Mouse (Mus musculus): ENCODE data around the gene 4930550C14Rik.

The 4930550C14Rik gene

GRCm38 (mm10) chr9:53402291-53402711 lies at the start of gene 4930550C14Rik:
Gene 4930550C14Rik (plus strand): TSS chr9:53402325.
- in situ Hi-C loops (cut with MboI; ENCODE audit: low sequenced_read_pairs): no loop called here

DNA sequence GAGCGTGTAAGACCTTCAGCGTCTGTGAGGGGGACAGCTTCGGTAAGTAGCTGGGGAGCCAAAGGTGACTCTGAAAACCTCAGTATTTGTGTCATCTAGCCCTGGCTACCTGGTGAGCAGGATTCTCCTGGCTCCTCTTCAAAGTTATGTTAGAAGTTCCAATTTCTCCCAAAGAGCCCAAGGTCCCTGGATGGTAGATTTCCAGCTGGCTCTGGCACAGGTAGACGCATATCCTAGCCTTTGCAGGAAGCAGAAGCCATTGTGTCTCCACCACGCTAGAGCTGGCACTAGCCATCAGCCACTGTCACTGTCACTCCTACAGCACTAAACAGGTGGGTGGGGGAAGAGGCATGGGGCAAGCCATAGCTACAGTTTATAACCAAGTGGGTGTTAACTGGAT lies 49.0 kb upstream of the 4930550C14Rik start:
- in situ Hi-C loops (cut with MboI; ENCODE audit: low sequenced_read_pairs): no loop called here

GRCm38 (mm10) chr9:53356219-53357155 lies 45.6 kb upstream of the 4930550C14Rik start:
- in situ Hi-C loops (cut with MboI; ENCODE audit: low sequenced_read_pairs): no loop called here

DNA sequence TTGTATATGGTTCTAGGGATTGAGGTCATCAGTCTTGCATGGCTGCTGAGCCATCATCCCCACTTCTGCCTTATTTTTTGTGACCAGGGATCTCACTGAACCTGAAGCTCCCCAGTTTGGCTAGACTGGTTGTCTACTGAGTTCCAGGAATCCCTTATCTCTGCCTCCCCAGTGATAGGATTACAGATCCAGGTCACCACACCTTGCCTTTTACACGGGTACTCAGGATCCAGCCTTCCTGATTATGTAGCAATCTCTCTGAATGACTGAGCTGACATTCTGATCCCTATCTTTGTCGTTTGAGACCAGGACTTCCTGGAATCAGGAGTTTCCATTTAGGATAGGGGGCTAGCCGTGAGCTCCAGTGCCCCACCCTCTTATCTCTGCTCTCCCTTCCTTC lies 30.8 kb upstream of the 4930550C14Rik start:
- in situ Hi-C loops (cut with MboI; ENCODE audit: low sequenced_read_pairs): no loop called here

GRCm38 (mm10) chr9:53375907-53376306 lies 26.2 kb upstream of the 4930550C14Rik start:
- in situ Hi-C loops (cut with MboI; ENCODE audit: low sequenced_read_pairs): no loop called here

DNA sequence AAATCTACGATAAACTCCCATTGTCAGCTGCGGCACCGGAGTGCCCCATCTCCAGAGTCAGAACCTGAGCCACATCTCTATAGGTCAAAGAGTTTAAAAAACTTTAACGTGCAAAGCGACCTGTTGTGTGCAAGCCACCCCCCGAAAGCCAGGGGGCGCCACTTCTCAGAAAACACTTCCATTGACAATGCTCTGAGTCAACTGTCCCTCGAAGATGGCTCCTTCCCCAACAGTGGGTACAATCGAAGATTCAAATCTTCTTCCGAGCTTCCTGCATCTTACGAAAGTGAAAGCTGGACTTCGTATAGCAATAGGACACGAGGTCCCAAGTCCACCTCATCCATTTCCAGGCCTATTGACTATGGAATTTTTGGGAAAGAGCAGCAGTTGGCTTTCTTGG lies 25.3 kb upstream of the 4930550C14Rik start:
- in situ Hi-C loops (cut with MboI; ENCODE audit: low sequenced_read_pairs): no loop called here

GRCm38 (mm10) chr9:53377597-53377996 lies 24.5 kb upstream of the 4930550C14Rik start:
- in situ Hi-C loops (cut with MboI; ENCODE audit: low sequenced_read_pairs): no loop called here

- in situ Hi-C loops (cut with MboI; ENCODE audit: low sequenced_read_pairs): no loop called here
Observed at GRCm38 (mm10) chr9:53378171-53378570, 24.0 kb upstream of the 4930550C14Rik start.

DNA sequence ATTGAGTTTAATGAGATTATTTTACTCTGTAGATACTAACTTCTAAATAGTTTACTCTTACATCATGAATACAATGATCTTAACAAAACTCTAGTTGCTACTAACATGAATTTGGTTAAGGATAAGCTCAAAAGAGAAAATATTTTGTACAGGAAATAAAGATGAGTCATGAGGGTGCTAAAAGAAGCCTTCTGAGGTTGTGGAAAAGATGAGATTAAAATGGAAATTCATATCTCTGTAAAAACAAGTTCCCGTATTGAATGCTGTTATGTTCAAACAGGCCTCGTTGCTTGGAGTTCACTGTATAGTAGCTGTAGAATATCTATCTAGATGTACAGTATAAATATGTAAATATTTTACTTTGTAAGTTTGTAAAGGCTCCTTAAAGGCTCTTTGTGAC lies 21.5 kb upstream of the 4930550C14Rik start:
- in situ Hi-C loops (cut with MboI; ENCODE audit: low sequenced_read_pairs): no loop called here

DNA sequence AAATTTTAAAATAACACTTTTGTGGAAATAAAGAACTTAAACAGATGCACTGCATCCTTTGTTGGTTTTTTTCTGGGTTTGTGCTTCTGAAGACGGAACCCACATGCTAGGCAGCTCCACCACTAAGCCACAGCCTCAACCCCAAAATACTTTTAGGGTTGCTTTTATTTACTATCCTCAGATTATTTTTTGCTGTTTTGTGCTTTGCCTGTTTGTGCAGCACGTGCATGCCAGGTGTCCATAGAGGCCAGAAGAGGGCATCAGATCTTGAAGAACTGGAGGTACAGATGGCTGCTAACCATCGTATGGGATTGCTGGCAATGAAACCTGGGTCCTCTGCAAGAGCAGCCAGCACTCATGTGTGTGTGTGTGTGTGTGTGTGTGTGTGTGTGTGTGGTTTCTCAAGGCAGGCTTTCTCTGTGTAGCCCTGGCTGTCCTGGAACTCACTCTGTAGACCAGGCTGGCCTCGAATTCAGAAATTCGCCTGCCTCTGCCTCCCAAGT lies 21.0 kb upstream of the 4930550C14Rik start:
- in situ Hi-C loops (cut with MboI; ENCODE audit: low sequenced_read_pairs): no loop called here

GRCm38 (mm10) chr9:53383951-53384866 lies 17.9 kb upstream of the 4930550C14Rik start, which contains the start of gene Kdelc2:
Gene Kdelc2 (plus strand): TSS chr9:53384025.
- in situ Hi-C loops (cut with MboI; ENCODE audit: low sequenced_read_pairs): no loop called here

- in situ Hi-C loops (cut with MboI; ENCODE audit: low sequenced_read_pairs): no loop called here
Observed at GRCm38 (mm10) chr9:53384873-53385272, 17.3 kb upstream of the 4930550C14Rik start.

DNA sequence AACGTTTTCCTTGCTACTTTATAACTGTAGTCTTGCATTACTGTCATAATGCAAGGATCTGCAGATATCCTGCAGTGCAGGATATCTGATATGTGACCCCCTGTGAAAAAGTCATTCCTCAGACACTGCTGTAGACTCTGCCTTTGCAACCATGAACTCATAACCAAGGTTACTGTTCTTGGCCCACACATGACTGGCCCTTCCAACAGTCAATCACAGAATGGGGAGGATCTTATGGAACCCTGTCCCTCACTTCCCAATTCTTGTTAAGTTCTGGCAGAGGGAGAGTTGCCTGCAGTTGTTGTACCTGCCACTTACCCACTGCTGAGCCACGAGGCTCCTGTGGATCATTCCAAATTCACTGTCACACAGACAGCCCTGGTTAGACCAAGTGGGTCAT lies 14.7 kb upstream of the 4930550C14Rik start:
- in situ Hi-C loops (cut with MboI; ENCODE audit: low sequenced_read_pairs): no loop called here

GRCm38 (mm10) chr9:53389109-53389508 lies 13.0 kb upstream of the 4930550C14Rik start:
- in situ Hi-C loops (cut with MboI; ENCODE audit: low sequenced_read_pairs): no loop called here

- in situ Hi-C loops (cut with MboI; ENCODE audit: low sequenced_read_pairs): no loop called here
Observed at GRCm38 (mm10) chr9:53390136-53390535, 12.0 kb upstream of the 4930550C14Rik start.

GRCm38 (mm10) chr9:53397685-53398387 lies 4.3 kb upstream of the 4930550C14Rik start:
- in situ Hi-C loops (cut with MboI; ENCODE audit: low sequenced_read_pairs): loop anchor here (5.0 kb wide), 1 partner anchor 141 kb away; no protein-coding TSS in a partner anchor

GRCm38 (mm10) chr9:53398388-53398700 lies 3.8 kb upstream of the 4930550C14Rik start:
- in situ Hi-C loops (cut with MboI; ENCODE audit: low sequenced_read_pairs): loop anchor here (5.0 kb wide), 1 partner anchor 141 kb away; no protein-coding TSS in a partner anchor

DNA sequence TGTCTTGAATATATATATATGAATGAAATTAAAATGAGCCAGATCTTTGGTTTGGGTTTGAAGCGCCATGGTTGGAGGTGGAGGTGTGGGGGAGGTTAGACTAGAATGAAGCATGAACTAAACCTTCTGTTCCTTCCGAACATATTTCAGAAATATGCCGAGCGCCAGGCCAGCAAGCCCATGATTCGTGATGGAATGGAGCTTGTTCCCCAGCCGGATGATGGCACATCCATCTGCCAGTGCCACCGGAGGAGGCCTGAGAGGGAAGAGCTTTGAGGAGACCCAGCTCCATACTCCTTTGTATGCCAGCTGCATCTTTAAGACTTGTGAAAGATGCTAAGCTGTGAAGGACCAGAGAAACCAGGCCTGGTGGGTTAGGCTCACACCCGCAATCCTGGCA lies 2.6 kb upstream of the 4930550C14Rik start:
- in situ Hi-C loops (cut with MboI; ENCODE audit: low sequenced_read_pairs): loop anchor here (5.0 kb wide), 1 partner anchor 142 kb away; no protein-coding TSS in a partner anchor

GRCm38 (mm10) chr9:53400696-53401095 lies 1.4 kb upstream of the 4930550C14Rik start:
- in situ Hi-C loops (cut with MboI; ENCODE audit: low sequenced_read_pairs): no loop called here

DNA sequence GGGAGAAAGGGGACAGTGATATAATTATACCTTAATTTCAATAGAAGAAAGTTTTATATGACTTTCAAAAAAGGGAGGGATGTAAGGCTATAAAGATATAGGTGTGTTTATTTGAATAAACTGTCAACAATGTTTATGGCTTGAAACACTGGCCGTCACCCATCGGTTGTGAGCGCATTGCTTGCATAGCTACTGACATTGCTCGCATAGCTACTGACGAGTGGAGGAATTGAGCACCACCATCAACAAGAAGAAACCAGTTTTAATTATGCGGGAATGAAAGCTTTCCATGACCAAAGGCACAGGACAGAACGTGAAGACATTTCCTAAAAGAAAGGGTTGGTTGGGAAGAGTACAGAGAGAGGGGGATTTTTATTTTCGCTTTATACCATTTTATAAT lies 979 bp upstream of the 4930550C14Rik start:
- in situ Hi-C loops (cut with MboI; ENCODE audit: low sequenced_read_pairs): no loop called here

All from CH12F3 (cell line).